Mouse (Mus musculus) kidney, embryonic 15.5 days (tissue): Measurements from ENCODE around the gene Adamts8. TPM values are rescaled to one million over a fixed set of nuclear protein-coding genes. Genes with fewer than 3 reads are reported as not detected.

ENCODE experiments used
- ATAC-seq: fragments of 200-750 bp; cut with Nextera tagmentation; replicated peaks from 2 replicates; pipeline ENCODE4 v1.8.0; 2017; ENCODE audit warnings: moderate TSS enrichment; ENCODE audit not compliant: low FRiP score
- H3K27ac ChIP-seq: fragments of 300-500 bp; sonication (generic); 2 replicates; pipeline ENCODE4 v1.5.1; 2015; ENCODE audit warnings: mild to moderate bottlenecking, inconsistent platforms
- H3K27me3 ChIP-seq: fragments of 300-500 bp; sonication (generic); 2 replicates; pipeline ENCODE4 v1.6.1; 2015; ENCODE audit warnings: inconsistent platforms
- H3K36me3 ChIP-seq: fragments of 300-500 bp; sonication (generic); 2 replicates; pipeline ENCODE4 v1.6.1; 2015; ENCODE audit warnings: inconsistent platforms
- H3K4me1 ChIP-seq: fragments of 300-500 bp; sonication (generic); 2 replicates; pipeline ENCODE4 v1.6.1; 2015; ENCODE audit warnings: inconsistent platforms
- H3K4me2 ChIP-seq: fragments of 300-500 bp; sonication (generic); 2 replicates; pipeline ENCODE4 v1.6.1; 2015; ENCODE audit warnings: moderate library complexity, mild to moderate bottlenecking, inconsistent platforms
- H3K4me3 ChIP-seq: fragments of 300-500 bp; sonication (generic); replicated peaks from 2 replicates; pipeline ENCODE4 v1.5.1; 2015; ENCODE audit warnings: mild to moderate bottlenecking, inconsistent platforms
- H3K9ac ChIP-seq: fragments of 300-500 bp; sonication (generic); 2 replicates; pipeline ENCODE4 v1.6.1; 2015; ENCODE audit warnings: mild to moderate bottlenecking, inconsistent platforms
- H3K9me3 ChIP-seq: fragments of 300-500 bp; sonication (generic); replicated peaks from 2 replicates; pipeline ENCODE4 v1.6.1; 2016; ENCODE audit warnings: inconsistent platforms
- WGBS: fragments of 180-500 bp; shearing (Covaris S2); methylation state at CpG from one replicate; pipeline ENCODE4 v1.1.7; 2015; ENCODE audit warnings: mixed read lengths; 5-methylcytosine and 5-hydroxymethylcytosine counted together
- polyA plus RNA-seq: library from polyadenylated mRNA; unstranded; fragments of >200 nt; fragmentation: Nextera tagmentation; extraction: Ambion mirVana; gene quantifications from 2 replicates; pipeline ENCODE4 v1.2.1, GENCODE M21; 2015

The Adamts8 gene
- polyA plus RNA-seq, 1 experiment from 2014 or later = 1.8 TPM

GRCm38 (mm10) chr9:30955246-30955645 is 12.9 kb downstream of the Adamts8 start:
- 82% methylated on average over 9 of the region's 9 CpGs for WGBS
- Histone ChIP-seq H3K4me2 (no peak overlapping the region), H3K4me1 (no peaks in the 10 kb centered on the region), H3K27ac (no peak overlapping the region), H3K9me3 (no peaks in the 10 kb centered on the region), H3K9ac (no peak overlapping the region), H3K36me3 (no peaks in the 10 kb centered on the region), H3K4me3 (no peak overlapping the region), H3K27me3 (no peaks in the 10 kb centered on the region)
- no peak for ATAC-seq

GRCm38 (mm10) chr9:30963780-30964179 is 21.4 kb downstream of the Adamts8 start:
- H3K27me3 ChIP-seq = no peaks in the 10 kb centered on the region
- H3K36me3 ChIP-seq = no peaks in the 10 kb centered on the region
- H3K9me3 ChIP-seq = no peaks in the 10 kb centered on the region
- H3K27ac ChIP-seq = no peak overlapping the region
- no peaks in the 10 kb centered on the region for H3K4me1 ChIP-seq
- 88% methylated on average over 4 of the region's 4 CpGs for WGBS
- ATAC-seq = no peak
- H3K9ac ChIP-seq = no peak overlapping the region
- no peak overlapping the region for H3K4me2 ChIP-seq
- H3K4me3 ChIP-seq = no peak overlapping the region

- Histone ChIP-seq H3K9ac (no peak overlapping the region), H3K27ac (no peak overlapping the region), H3K36me3 (no peaks in the 10 kb centered on the region), H3K4me2 (no peak overlapping the region), H3K9me3 (no peaks in the 10 kb centered on the region), H3K27me3 (no peaks in the 10 kb centered on the region), H3K4me1 (no peaks in the 10 kb centered on the region), H3K4me3 (no peak overlapping the region)
- WGBS = 78% methylated on average over 10 of the region's 10 CpGs
- ATAC-seq = no peak
Observed at GRCm38 (mm10) chr9:30964685-30965084, 22.3 kb downstream of the Adamts8 start.

GRCm38 (mm10) chr9:30966881-30967280 is 24.5 kb downstream of the Adamts8 start:
- H3K27ac ChIP-seq = no peak overlapping the region
- no peak overlapping the region for H3K4me2 ChIP-seq
- no peak for ATAC-seq
- H3K4me3 ChIP-seq = no peak overlapping the region
- H3K36me3 ChIP-seq = no peaks in the 10 kb centered on the region
- H3K9ac ChIP-seq = no peak overlapping the region
- H3K27me3 ChIP-seq = no peaks in the 10 kb centered on the region
- H3K4me1 ChIP-seq = no peaks in the 10 kb centered on the region
- WGBS = 54% methylated on average over 7 of the region's 7 CpGs
- H3K9me3 ChIP-seq = no peaks in the 10 kb centered on the region

- no peak for ATAC-seq
- 85% methylated on average over 6 of the region's 6 CpGs for WGBS
Observed at GRCm38 (mm10) chr9:30968130-30968529, 25.8 kb downstream of the Adamts8 start.

GRCm38 (mm10) chr9:30970001-30970400 is 27.6 kb downstream of the Adamts8 start:
- ATAC-seq = no peak
- H3K4me2 ChIP-seq = no peak overlapping the region
- H3K9me3 ChIP-seq = no peaks in the 10 kb centered on the region
- H3K27me3 ChIP-seq = no peaks in the 10 kb centered on the region
- no peaks in the 10 kb centered on the region for H3K36me3 ChIP-seq
- no peak overlapping the region for H3K4me3 ChIP-seq
- WGBS = 78% methylated on average over 3 of the region's 3 CpGs
- H3K4me1 ChIP-seq = no peaks in the 10 kb centered on the region
- no peak overlapping the region for H3K9ac ChIP-seq
- H3K27ac ChIP-seq = no peak overlapping the region

More at GRCm38 (mm10) chr9:30968130-30968529, 25.8 kb downstream of the Adamts8 start:
- Histone ChIP-seq H3K4me3 (no peak overlapping the region), H3K36me3 (no peaks in the 10 kb centered on the region), H3K9ac (no peak overlapping the region), H3K4me1 (no peaks in the 10 kb centered on the region), H3K27ac (no peak overlapping the region), H3K4me2 (no peak overlapping the region), H3K27me3 (no peaks in the 10 kb centered on the region), H3K9me3 (no peaks in the 10 kb centered on the region)

- Histone ChIP-seq H3K4me2 (no peak overlapping the region), H3K27ac (no peak overlapping the region), H3K4me3 (no peak overlapping the region), H3K9ac (no peak overlapping the region), H3K27me3 (no peaks in the 10 kb centered on the region), H3K4me1 (no peaks in the 10 kb centered on the region), H3K9me3 (no peaks in the 10 kb centered on the region), H3K36me3 (no peaks in the 10 kb centered on the region)
- WGBS = 62% methylated on average over 4 of the region's 4 CpGs
- no peak for ATAC-seq
Observed at GRCm38 (mm10) chr9:30971967-30972366, 29.6 kb downstream of the Adamts8 start.

GRCm38 (mm10) chr9:30976339-30977023 is 34.1 kb downstream of the Adamts8 start:
- Histone ChIP-seq H3K27me3 (no peaks in the 10 kb centered on the region), H3K4me2 (no peak overlapping the region), H3K27ac (no peak overlapping the region), H3K36me3 (no peaks in the 10 kb centered on the region), H3K9me3 (no peaks in the 10 kb centered on the region), H3K4me3 (no peak overlapping the region), H3K9ac (no peak overlapping the region), H3K4me1 (no peaks in the 10 kb centered on the region)
- no peak for ATAC-seq
- 74% methylated on average over 11 of the region's 11 CpGs for WGBS

- Histone ChIP-seq H3K9me3 (no peaks in the 10 kb centered on the region), H3K4me2 (no peak overlapping the region), H3K27me3 (no peaks in the 10 kb centered on the region), H3K36me3 (no peaks in the 10 kb centered on the region), H3K27ac (no peak overlapping the region), H3K4me3 (no peak overlapping the region), H3K4me1 (no peaks in the 10 kb centered on the region), H3K9ac (no peak overlapping the region)
- WGBS = 77% methylated on average over 2 of the region's 2 CpGs
- no peak for ATAC-seq
Observed at GRCm38 (mm10) chr9:30980467-30980866, 38.1 kb downstream of the Adamts8 start.

- H3K27ac ChIP-seq = no peak overlapping the region
- no peaks in the 10 kb centered on the region for H3K27me3 ChIP-seq
- no peak for ATAC-seq
- H3K9me3 ChIP-seq = no peaks in the 10 kb centered on the region
- no peak overlapping the region for H3K4me2 ChIP-seq
- H3K36me3 ChIP-seq = no peaks in the 10 kb centered on the region
- no peak overlapping the region for H3K4me3 ChIP-seq
- 72% methylated on average over 6 of the region's 6 CpGs for WGBS
- H3K9ac ChIP-seq = no peak overlapping the region
- no peaks in the 10 kb centered on the region for H3K4me1 ChIP-seq
Observed at GRCm38 (mm10) chr9:30985782-30986181, 43.4 kb downstream of the Adamts8 start.

- 77% methylated on average over 5 of the region's 5 CpGs for WGBS
- Histone ChIP-seq H3K27ac (no peak overlapping the region), H3K4me3 (no peak overlapping the region), H3K9me3 (no peaks in the 10 kb centered on the region), H3K9ac (no peak overlapping the region), H3K27me3 (no peaks in the 10 kb centered on the region), H3K4me1 (peaks cover 11% of the 10 kb centered on the region; the same call in 1 of the 2 replicates), H3K36me3 (no peaks in the 10 kb centered on the region), H3K4me2 (no peak overlapping the region)
- no peak for ATAC-seq
Observed at GRCm38 (mm10) chr9:30993106-30993505, 50.7 kb downstream of the Adamts8 start.

- no peak overlapping the region for H3K4me2 ChIP-seq
- ATAC-seq = peak; percentile 96
- 36% methylated on average over 12 of the region's 12 CpGs for WGBS
- no peaks in the 10 kb centered on the region for H3K36me3 ChIP-seq
- no peak overlapping the region for H3K27ac ChIP-seq
- no peak overlapping the region for H3K4me3 ChIP-seq
- no peak overlapping the region for H3K9ac ChIP-seq
- no peaks in the 10 kb centered on the region for H3K27me3 ChIP-seq
- H3K9me3 ChIP-seq = no peaks in the 10 kb centered on the region
- peaks cover 11% of the 10 kb centered on the region; the same call in 1 of the 2 replicates for H3K4me1 ChIP-seq
Observed at GRCm38 (mm10) chr9:30996590-30997562, 54.5 kb downstream of the Adamts8 start.
